Mouse (Mus musculus) liver, embryonic 14.5 days (tissue): ENCODE measurements at regions not wholly inside any gene's neighbourhood (a gene's known extent, or its start where the extent isn't known, plus 50 kb on each side); places are given as distances from the start of the nearest gene placed in this dataset.
A peak's percentile ranks its signal among the peaks of the same experiment; 100 is the strongest.
"Not testable (repeated sequence)": the region's sequence is repeated elsewhere in the genome, so short reads cannot be mapped to it uniquely, and the experiment has no call there.

Experiments
- ATAC-seq: fragments of 200-750 bp; cut with Nextera tagmentation; 2 replicates; pipeline ENCODE4 v1.8.0; 2017; ENCODE audit warnings: moderate number of reproducible peaks, mild to moderate bottlenecking, moderate library complexity; ENCODE audit not compliant: insufficient read depth
- DNase-seq, 3 experiments: peaks; one replicate each; pipeline ENCODE4 v3.0.0-alpha.2; 2012 to 2013; ENCODE audit warnings: low read depth in 3 of 3, low spot score in 3 of 3
- H3K27ac ChIP-seq: fragments of 300-500 bp; sonication (generic); 2 replicates; pipeline ENCODE4 v1.5.1; 2014; ENCODE audit warnings: moderate library complexity, mild to moderate bottlenecking, control low read depth, inconsistent platforms
- H3K27me3 ChIP-seq: fragments of 300-500 bp; sonication (generic); 2 replicates; pipeline ENCODE4 v1.6.1; 2014; ENCODE audit warnings: mild to moderate bottlenecking, low read length, moderate library complexity; ENCODE audit not compliant: control insufficient read depth, insufficient read depth
- H3K36me3 ChIP-seq: fragments of 300-500 bp; sonication (generic); replicated peaks from 2 replicates; pipeline ENCODE4 v1.6.1; 2014; ENCODE audit warnings: low read depth; ENCODE audit not compliant: control insufficient read depth, insufficient read depth
- H3K4me1 ChIP-seq, 2 experiments: fragments of 200-500 bp in 1 of 2; fragments of 300-500 bp in 1 of 2; sonication (generic) in 1 of 2; replicated peaks; 2 replicates each; pipeline ENCODE4 v1.6.1; 2012 to 2014; ENCODE audit warnings: antibody characterized with exemption in 1 of 2, inconsistent platforms in 1 of 2, low read length in 1 of 2; ENCODE audit not compliant: control insufficient read depth in 2 of 2, insufficient read depth in 2 of 2
- H3K4me2 ChIP-seq: fragments of 300-500 bp; sonication (generic); 2 replicates; pipeline ENCODE4 v1.6.1; 2014; ENCODE audit warnings: low read depth, mild to moderate bottlenecking, control low read depth, moderate library complexity
- H3K4me3 ChIP-seq, 2 experiments: fragments of 200-500 bp in 1 of 2; fragments of 300-500 bp in 1 of 2; sonication (generic) in 1 of 2; 2 replicates each; pipeline ENCODE4 v1.5.1; 2012 to 2014; ENCODE audit warnings: low read depth in 2 of 2, low read length in 2 of 2, mild to moderate bottlenecking in 2 of 2, control low read depth in 1 of 2, inconsistent platforms in 1 of 2, moderate library complexity in 1 of 2; ENCODE audit not compliant: insufficient read depth in 1 of 2
- H3K9ac ChIP-seq: fragments of 300-500 bp; sonication (generic); replicated peaks from 2 replicates; pipeline ENCODE4 v1.6.1; 2014; ENCODE audit warnings: mild to moderate bottlenecking, control low read depth, moderate library complexity
- H3K9me3 ChIP-seq: fragments of 300-500 bp; sonication (generic); 2 replicates; pipeline ENCODE4 v1.6.1; 2016; ENCODE audit warnings: low read length, mixed read lengths; ENCODE audit not compliant: control insufficient read depth
- CTCF ChIP-seq: IDR thresholded peaks from 2 replicates; pipeline ENCODE4 v1.5.1; 2016; ENCODE audit warnings: antibody characterized with exemption, low read depth, control low read depth
- EP300 ChIP-seq: IDR thresholded peaks from 2 replicates; pipeline ENCODE4 v1.6.1; 2016; ENCODE audit warnings: antibody characterized with exemption, low read depth
- WGBS: fragments of 180-500 bp; shearing (Covaris S2); extraction: QIAGEN DNeasy Blood & Tissue Kit; methylation state at CpG from one replicate; pipeline ENCODE4 v1.1.7; 2014; ENCODE audit not compliant: insufficient replicate concordance; 5-methylcytosine and 5-hydroxymethylcytosine counted together

DNA sequence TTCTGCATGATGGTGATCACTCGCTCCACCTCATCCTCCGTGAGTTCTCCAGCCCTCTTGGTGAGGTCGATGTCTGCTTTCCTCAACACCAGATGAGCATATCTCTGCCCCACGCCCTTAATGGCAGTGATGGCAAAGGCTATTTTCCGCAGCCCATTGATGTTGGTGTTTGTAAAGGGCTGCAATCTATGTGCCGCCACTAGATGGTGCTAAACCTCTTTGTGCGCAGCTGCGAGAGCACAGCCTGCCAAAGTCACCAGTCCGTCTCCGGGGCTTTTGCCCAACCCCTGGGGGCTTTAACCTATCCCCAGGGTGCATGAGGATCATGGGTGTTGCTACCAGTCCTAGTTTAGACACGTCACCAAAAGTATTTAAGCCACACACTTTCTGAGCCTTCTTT lies 140.9 kb upstream of the Cts3 start:
- H3K9me3 ChIP-seq, H3K36me3 ChIP-seq, H3K4me3 ChIP-seq, DNase-seq, H3K9ac ChIP-seq, H3K27me3 ChIP-seq, H3K4me2 ChIP-seq, ATAC-seq, H3K27ac ChIP-seq, H3K4me1 ChIP-seq: not testable (repeated sequence)
- peak; percentile 61 for TF ChIP-seq CTCF
- 14% methylated on average over 10 of the region's 11 CpGs for WGBS

DNA sequence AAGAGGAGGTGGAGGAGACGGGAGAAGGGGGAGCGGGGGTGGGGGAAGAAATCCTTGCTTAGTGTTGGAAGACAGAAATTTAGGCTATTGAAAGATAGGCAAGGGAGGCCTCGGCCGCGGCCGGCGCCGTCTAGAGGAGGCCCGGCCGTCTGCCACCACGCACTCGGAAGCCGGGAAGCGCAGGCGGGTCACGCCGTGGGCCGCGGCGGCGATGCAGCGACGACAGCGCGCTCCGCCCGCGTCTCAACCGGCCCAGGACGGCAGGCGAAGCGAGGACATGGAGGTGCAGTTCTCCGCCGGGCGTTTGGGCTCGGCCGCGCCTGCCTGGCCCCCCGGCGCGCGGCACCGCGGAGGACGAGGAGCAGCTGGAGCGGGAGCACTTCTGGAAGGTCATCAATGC lies 95.8 kb upstream of the Cts3 start:
- no peak overlapping the region for H3K4me2 ChIP-seq
- no peaks in the 10 kb centered on the region for H3K4me1 ChIP-seq
- DNase-seq: no peak
- H3K27ac ChIP-seq: no peak overlapping the region
- no peak overlapping the region for H3K9ac ChIP-seq
- H3K9me3 ChIP-seq: no peaks in the 10 kb centered on the region
- H3K4me3 ChIP-seq: no peak overlapping the region
- 10% methylated on average over 45 of the region's 46 CpGs for WGBS
- no peak for TF ChIP-seq CTCF
- no peak for TF ChIP-seq EP300
- ATAC-seq: no peak
- H3K27me3 ChIP-seq: no peaks in the 10 kb centered on the region
- H3K36me3 ChIP-seq: no peaks in the 10 kb centered on the region
